Mouse (Mus musculus) kidney, embryonic 15.5 days (tissue): Measurements from ENCODE around the gene Fig4. TPM values are rescaled to one million over a fixed set of nuclear protein-coding genes. Genes with fewer than 3 reads are reported as not detected.

Experiments used
- ATAC-seq: fragments of 200-750 bp; cut with Nextera tagmentation; replicated peaks from 2 replicates; pipeline ENCODE4 v1.8.0; 2017; ENCODE audit warnings: moderate TSS enrichment; ENCODE audit not compliant: low FRiP score
- H3K27ac ChIP-seq: fragments of 300-500 bp; sonication (generic); 2 replicates; pipeline ENCODE4 v1.5.1; 2015; ENCODE audit warnings: mild to moderate bottlenecking, inconsistent platforms
- H3K27me3 ChIP-seq: fragments of 300-500 bp; sonication (generic); 2 replicates; pipeline ENCODE4 v1.6.1; 2015; ENCODE audit warnings: inconsistent platforms
- H3K36me3 ChIP-seq: fragments of 300-500 bp; sonication (generic); 2 replicates; pipeline ENCODE4 v1.6.1; 2015; ENCODE audit warnings: inconsistent platforms
- H3K4me1 ChIP-seq: fragments of 300-500 bp; sonication (generic); 2 replicates; pipeline ENCODE4 v1.6.1; 2015; ENCODE audit warnings: inconsistent platforms
- H3K4me2 ChIP-seq: fragments of 300-500 bp; sonication (generic); 2 replicates; pipeline ENCODE4 v1.6.1; 2015; ENCODE audit warnings: moderate library complexity, mild to moderate bottlenecking, inconsistent platforms
- H3K4me3 ChIP-seq: fragments of 300-500 bp; sonication (generic); replicated peaks from 2 replicates; pipeline ENCODE4 v1.5.1; 2015; ENCODE audit warnings: mild to moderate bottlenecking, inconsistent platforms
- H3K9ac ChIP-seq: fragments of 300-500 bp; sonication (generic); 2 replicates; pipeline ENCODE4 v1.6.1; 2015; ENCODE audit warnings: mild to moderate bottlenecking, inconsistent platforms
- H3K9me3 ChIP-seq: fragments of 300-500 bp; sonication (generic); replicated peaks from 2 replicates; pipeline ENCODE4 v1.6.1; 2016; ENCODE audit warnings: inconsistent platforms
- WGBS: fragments of 180-500 bp; shearing (Covaris S2); methylation state at CpG from one replicate; pipeline ENCODE4 v1.1.7; 2015; ENCODE audit warnings: mixed read lengths; 5-methylcytosine and 5-hydroxymethylcytosine counted together
- polyA plus RNA-seq: library from polyadenylated mRNA; unstranded; fragments of >200 nt; fragmentation: Nextera tagmentation; extraction: Ambion mirVana; gene quantifications from 2 replicates; pipeline ENCODE4 v1.2.1, GENCODE M21; 2015

Gene Fig4
- polyA plus RNA-seq, 1 experiment from 2014 or later = 17.5 TPM

- H3K4me1 ChIP-seq = no peaks in the 10 kb centered on the region
- H3K9ac ChIP-seq = no peak overlapping the region
- no peaks in the 10 kb centered on the region for H3K27me3 ChIP-seq
- peaks cover 2% of the 10 kb centered on the region; the same call in 1 of the 2 replicates for H3K36me3 ChIP-seq
- no peak overlapping the region for H3K4me3 ChIP-seq
- no peak overlapping the region for H3K4me2 ChIP-seq
- H3K27ac ChIP-seq = no peak overlapping the region
- no peak for ATAC-seq
- no peaks in the 10 kb centered on the region for H3K9me3 ChIP-seq
- 44% methylated on average over 8 of the region's 8 CpGs for WGBS
Observed at GRCm38 (mm10) chr10:41250045-41250748, 52.9 kb downstream of the Fig4 start.

- Histone ChIP-seq H3K4me3 (no peak overlapping the region), H3K9ac (no peak overlapping the region), H3K9me3 (no peaks in the 10 kb centered on the region), H3K27ac (no peak overlapping the region), H3K4me1 (no peaks in the 10 kb centered on the region), H3K4me2 (no peak overlapping the region), H3K27me3 (no peaks in the 10 kb centered on the region), H3K36me3 (peaks cover 2% of the 10 kb centered on the region; the same call in 1 of the 2 replicates)
- ATAC-seq = no peak
- 91% methylated on average over 8 of the region's 8 CpGs for WGBS
Observed at GRCm38 (mm10) chr10:41249006-41249659, 53.9 kb downstream of the Fig4 start.

GRCm38 (mm10) chr10:41247800-41248473, 55.1 kb downstream of the Fig4 start:
- Histone ChIP-seq H3K4me2 (no peak overlapping the region), H3K9me3 (no peaks in the 10 kb centered on the region), H3K27me3 (no peaks in the 10 kb centered on the region), H3K9ac (no peak overlapping the region), H3K4me3 (no peak overlapping the region), H3K27ac (no peak overlapping the region), H3K36me3 (no peaks in the 10 kb centered on the region), H3K4me1 (no peaks in the 10 kb centered on the region)
- 90% methylated on average over 5 of the region's 5 CpGs for WGBS
- ATAC-seq = no peak

GRCm38 (mm10) chr10:41246111-41246510, 56.9 kb downstream of the Fig4 start:
- Histone ChIP-seq H3K9ac (no peak overlapping the region), H3K4me3 (no peak overlapping the region), H3K36me3 (no peaks in the 10 kb centered on the region), H3K4me2 (no peak overlapping the region), H3K4me1 (no peaks in the 10 kb centered on the region), H3K27me3 (no peaks in the 10 kb centered on the region), H3K27ac (no peak overlapping the region), H3K9me3 (no peaks in the 10 kb centered on the region)
- no peak for ATAC-seq
- 83% methylated on average over 5 of the region's 5 CpGs for WGBS

GRCm38 (mm10) chr10:41245477-41245876, 57.6 kb downstream of the Fig4 start:
- no peak for ATAC-seq
- H3K27me3 ChIP-seq = no peaks in the 10 kb centered on the region
- H3K4me3 ChIP-seq = no peak overlapping the region
- H3K27ac ChIP-seq = no peak overlapping the region
- H3K4me1 ChIP-seq = no peaks in the 10 kb centered on the region
- 89% methylated on average over 6 of the region's 6 CpGs for WGBS
- H3K4me2 ChIP-seq = no peak overlapping the region
- H3K36me3 ChIP-seq = no peaks in the 10 kb centered on the region
- no peaks in the 10 kb centered on the region for H3K9me3 ChIP-seq
- no peak overlapping the region for H3K9ac ChIP-seq

- no peak for ATAC-seq
- H3K9me3 ChIP-seq = no peaks in the 10 kb centered on the region
- H3K27ac ChIP-seq = no peak overlapping the region
- no peak overlapping the region for H3K4me3 ChIP-seq
- H3K27me3 ChIP-seq = no peaks in the 10 kb centered on the region
- WGBS = 89% methylated on average over 6 of the region's 6 CpGs
- H3K9ac ChIP-seq = no peak overlapping the region
- no peaks in the 10 kb centered on the region for H3K4me1 ChIP-seq
- no peak overlapping the region for H3K4me2 ChIP-seq
- no peaks in the 10 kb centered on the region for H3K36me3 ChIP-seq
Observed at GRCm38 (mm10) chr10:41245028-41245427, 58.0 kb downstream of the Fig4 start.

GRCm38 (mm10) chr10:41243930-41244329, 59.1 kb downstream of the Fig4 start:
- no peak overlapping the region for H3K9ac ChIP-seq
- H3K27me3 ChIP-seq = no peaks in the 10 kb centered on the region
- H3K4me2 ChIP-seq = no peak overlapping the region
- H3K36me3 ChIP-seq = no peaks in the 10 kb centered on the region
- WGBS = 89% methylated on average over 6 of the region's 6 CpGs
- H3K4me3 ChIP-seq = no peak overlapping the region
- no peak overlapping the region for H3K27ac ChIP-seq
- H3K9me3 ChIP-seq = no peaks in the 10 kb centered on the region
- H3K4me1 ChIP-seq = no peaks in the 10 kb centered on the region
- ATAC-seq = no peak

GRCm38 (mm10) chr10:41241558-41242242, 61.4 kb downstream of the Fig4 start:
- no peak overlapping the region for H3K9ac ChIP-seq
- 77% methylated on average over 6 of the region's 6 CpGs for WGBS
- no peak overlapping the region for H3K4me3 ChIP-seq
- no peaks in the 10 kb centered on the region for H3K36me3 ChIP-seq
- H3K4me1 ChIP-seq = no peaks in the 10 kb centered on the region
- no peak overlapping the region for H3K27ac ChIP-seq
- H3K9me3 ChIP-seq = no peaks in the 10 kb centered on the region
- no peak overlapping the region for H3K4me2 ChIP-seq
- ATAC-seq = no peak
- H3K27me3 ChIP-seq = no peaks in the 10 kb centered on the region

GRCm38 (mm10) chr10:41241080-41241479, 62.0 kb downstream of the Fig4 start:
- ATAC-seq = peak; percentile 73
- no peaks in the 10 kb centered on the region for H3K27me3 ChIP-seq
- 29% methylated on average over 7 of the region's 7 CpGs for WGBS
- H3K9ac ChIP-seq = no peak overlapping the region
- H3K36me3 ChIP-seq = no peaks in the 10 kb centered on the region
- no peak overlapping the region for H3K4me2 ChIP-seq
- H3K4me1 ChIP-seq = no peaks in the 10 kb centered on the region
- H3K9me3 ChIP-seq = no peaks in the 10 kb centered on the region
- H3K4me3 ChIP-seq = no peak overlapping the region
- H3K27ac ChIP-seq = no peak overlapping the region

- Histone ChIP-seq H3K4me2 (no peak overlapping the region), H3K36me3 (no peaks in the 10 kb centered on the region), H3K4me1 (no peaks in the 10 kb centered on the region), H3K9ac (no peak overlapping the region), H3K27me3 (no peaks in the 10 kb centered on the region), H3K4me3 (no peak overlapping the region), H3K9me3 (no peaks in the 10 kb centered on the region), H3K27ac (no peak overlapping the region)
- 87% methylated on average over 2 of the region's 2 CpGs for WGBS
- no peak for ATAC-seq
Observed at GRCm38 (mm10) chr10:41236020-41236419, 67.0 kb downstream of the Fig4 start.

- WGBS = 98% methylated on average over 3 of the region's 3 CpGs
- Histone ChIP-seq H3K36me3 (no peaks in the 10 kb centered on the region), H3K9me3 (no peaks in the 10 kb centered on the region), H3K9ac (no peak overlapping the region), H3K27me3 (no peaks in the 10 kb centered on the region), H3K4me3 (no peak overlapping the region), H3K4me2 (no peak overlapping the region), H3K27ac (no peak overlapping the region), H3K4me1 (no peaks in the 10 kb centered on the region)
- no peak for ATAC-seq
Observed at GRCm38 (mm10) chr10:41235584-41235983, 67.5 kb downstream of the Fig4 start.

GRCm38 (mm10) chr10:41235159-41235558, 67.9 kb downstream of the Fig4 start:
- WGBS = 91% methylated on average over 2 of the region's 2 CpGs
- no peaks in the 10 kb centered on the region for H3K4me1 ChIP-seq
- no peak for ATAC-seq
- no peaks in the 10 kb centered on the region for H3K27me3 ChIP-seq
- H3K27ac ChIP-seq = no peak overlapping the region
- no peak overlapping the region for H3K4me3 ChIP-seq
- no peaks in the 10 kb centered on the region for H3K9me3 ChIP-seq
- no peak overlapping the region for H3K4me2 ChIP-seq
- no peaks in the 10 kb centered on the region for H3K36me3 ChIP-seq
- H3K9ac ChIP-seq = no peak overlapping the region
